11 mouse cellular contexts compared by ENCODE assay signal in the genomic region with DNA sequence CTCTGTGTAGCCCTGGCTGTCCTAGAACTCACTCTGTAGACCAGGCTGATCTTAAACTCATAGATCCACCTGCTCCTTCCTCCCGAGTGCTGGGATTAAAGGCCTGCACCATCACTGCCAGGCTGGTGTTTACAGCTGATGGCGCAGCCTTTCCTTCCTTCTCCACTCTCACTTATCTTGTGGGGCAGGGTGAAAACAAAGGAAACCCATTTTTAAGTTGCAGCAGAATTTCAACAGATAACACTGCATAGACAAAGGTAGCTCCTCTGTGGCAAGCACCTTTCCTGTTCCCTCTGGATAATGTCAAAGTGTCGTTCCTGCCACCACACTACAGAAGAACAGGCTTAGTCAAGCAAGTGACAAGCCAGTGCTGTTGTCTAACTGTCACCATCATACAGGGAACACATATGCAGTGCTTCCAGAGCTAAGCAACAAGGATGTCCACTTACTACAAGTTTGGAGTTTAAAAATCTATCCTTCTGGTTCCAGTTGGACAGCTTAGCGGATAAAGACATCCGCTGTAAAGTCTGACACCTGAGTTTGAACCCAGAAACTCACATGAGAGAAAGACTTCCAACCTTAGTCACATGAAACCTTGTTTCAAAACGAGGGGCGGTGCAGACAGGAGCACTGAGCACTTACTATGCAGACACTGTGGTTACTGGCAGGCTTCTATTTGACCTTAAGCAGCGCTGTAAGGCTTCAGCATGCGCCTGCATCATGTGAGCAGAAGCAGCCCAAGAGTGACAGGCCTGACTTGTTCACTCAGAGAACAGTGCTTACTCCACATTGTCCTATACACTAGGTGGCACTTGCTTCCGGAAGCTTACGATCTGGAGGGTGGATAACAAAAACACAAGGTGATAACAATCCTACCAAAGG. TPM values are rescaled to one million over a fixed set of nuclear protein-coding genes. Genes with fewer than 3 reads are reported as not detected.
A peak's percentile ranks its signal among the peaks of the same experiment; 100 is the strongest.
DNase-seq lines count a peak whose midpoint lies in the region; ATAC-seq and TF ChIP-seq lines count a peak whose summit lies in the region.
"Had no signal": no experiment of that assay in that cellular context is flagged by ENCODE, and none has a peak within 500 bp of the region (broad histone marks: within the 10 kb centered on the region; RNA-seq: fewer than 3 reads in every experiment).

No protein-coding gene starts in this region.

- 67% methylated on average over 11 of the region's 11 CpGs for WGBS in liver, embryonic 11.5 days
- WGBS in heart, embryonic 16.5 days: 49% methylated on average over 11 of the region's 11 CpGs
- 39% methylated on average over 11 of the region's 11 CpGs for WGBS in small intestine, adult 2 months

- ATAC-seq in liver, embryonic 11.5 days (replicated peaks; ENCODE audit: low FRiP score): no peak
- peak; percentile 69; the same call in 1 of the 2 replicates for ATAC-seq in heart, embryonic 16.5 days (replicated peaks; ENCODE audit: extremely low read depth, insufficient read depth, low FRiP score)
- ATAC-seq: forebrain, embryonic 15.5 days had no signal

- TF ChIP-seq CTCF in small intestine, adult 2 months (IDR thresholded peaks at IDR 0.05; ENCODE audit: extremely low read depth, insufficient read length, insufficient replicate concordance, low read depth, low read length): no peak

- H3K9ac ChIP-seq in liver, embryonic 11.5 days (ENCODE audit: low read depth, low read length): no peak overlapping the region
- H3K9ac ChIP-seq in heart, embryonic 16.5 days (ENCODE audit: low read length): no peak overlapping the region
- H3K9ac ChIP-seq: forebrain, embryonic 15.5 days; stomach, embryonic 15.5 days had no signal

- no peaks in the 10 kb centered on the region for H3K9me3 ChIP-seq in liver, embryonic 11.5 days (ENCODE audit: control insufficient read depth, low read length)
- no peaks in the 10 kb centered on the region for H3K9me3 ChIP-seq in heart, embryonic 16.5 days (replicated peaks; ENCODE audit: control insufficient read depth, low read length)
- H3K9me3 ChIP-seq: forebrain, embryonic 15.5 days; stomach, embryonic 15.5 days had no signal

- H3K36me3 ChIP-seq in liver, embryonic 11.5 days (ENCODE audit: control insufficient read depth, insufficient read depth, low read length): peaks cover 12% of the 10 kb centered on the region; the same call in 1 of the 2 replicates
- H3K36me3 ChIP-seq in heart, embryonic 16.5 days (ENCODE audit: control insufficient read depth, insufficient read depth): peaks cover 20% of the 10 kb centered on the region
- H3K36me3 ChIP-seq in small intestine, adult 2 months (ENCODE audit: control insufficient read depth, insufficient read depth, low read length): peaks cover 28% of the 10 kb centered on the region

- H3K4me1 ChIP-seq in liver, embryonic 11.5 days (replicated peaks; ENCODE audit: control insufficient read depth, insufficient read depth, low read length): peaks cover 20% of the 10 kb centered on the region
- H3K4me1 ChIP-seq in heart, embryonic 16.5 days (ENCODE audit: control insufficient read depth, insufficient read depth, low read length): peaks cover 21% of the 10 kb centered on the region
- peaks cover 27% of the 10 kb centered on the region for H3K4me1 ChIP-seq in small intestine, adult 2 months (ENCODE audit: control insufficient read depth, insufficient read depth, insufficient read length, low read length)
- H3K4me1 ChIP-seq: forebrain, embryonic 15.5 days; stomach, embryonic 15.5 days had no signal

- H3K27ac ChIP-seq in liver, embryonic 11.5 days (ENCODE audit: low read depth, low read length): 0 out of 2 replicates have a peak overlapping the region, but pooled peaks have one; percentile 2
- peak overlapping the region; percentile 57 for H3K27ac ChIP-seq in heart, embryonic 16.5 days (ENCODE audit: low read length)
- peak overlapping the region; percentile 64 for H3K27ac ChIP-seq in small intestine, adult 2 months (ENCODE audit: insufficient read depth, low read depth, low read length)
- H3K27ac ChIP-seq: forebrain, embryonic 15.5 days; macrophage; stomach, embryonic 15.5 days had no signal

- TF ChIP-seq POLR2A in small intestine, adult 2 months (IDR thresholded peaks at IDR 0.05; ENCODE audit: low read depth, low read length): no peak

- no peak for DNase-seq in liver, embryonic 11.5 days (ENCODE audit: low spot score)
- DNase-seq in liver: no peak
- peak; percentile 20 for DNase-seq in kidney, postnatal 10 days
- DNase-seq in thymus, postnatal 4 days: no peak
- DNase-seq in thymus, postnatal 10 days (ENCODE audit: low spot score in 2 of 2): no peak
- DNase-seq: cerebellum, adult 8-10 months had no signal

- no peaks in the 10 kb centered on the region for H3K27me3 ChIP-seq in liver, embryonic 11.5 days (replicated peaks; ENCODE audit: control insufficient read depth, insufficient read depth, low read length)
- no peaks in the 10 kb centered on the region for H3K27me3 ChIP-seq in heart, embryonic 16.5 days (ENCODE audit: control insufficient read depth, insufficient read depth, low read length)
- H3K27me3 ChIP-seq in small intestine, adult 2 months (ENCODE audit: control insufficient read depth, insufficient read depth, low read length): no peaks in the 10 kb centered on the region
- H3K27me3 ChIP-seq: forebrain, embryonic 15.5 days; stomach, embryonic 15.5 days had no signal

- H3K4me2 ChIP-seq in liver, embryonic 11.5 days: no peak overlapping the region
- no peak overlapping the region for H3K4me2 ChIP-seq in heart, embryonic 16.5 days (ENCODE audit: low read depth, low read length)
- H3K4me2 ChIP-seq: forebrain, embryonic 15.5 days; stomach, embryonic 15.5 days had no signal

- H3K4me3 ChIP-seq in liver, embryonic 11.5 days (ENCODE audit: low read depth, low read length): no peak overlapping the region
- no peak overlapping the region for H3K4me3 ChIP-seq in heart, embryonic 16.5 days (ENCODE audit: low read length)
- no peak overlapping the region for H3K4me3 ChIP-seq in small intestine, adult 2 months (ENCODE audit: low read depth, low read length)
- H3K4me3 ChIP-seq: forebrain, embryonic 15.5 days; stomach, embryonic 15.5 days had no signal

RNA-seq across cellular contexts. Expression of gene Stx12, which starts 10.6 kb away (rescaled TPM):
- polyA plus RNA-seq in liver, embryonic 11.5 days (2014; fragmentation: Nextera tagmentation; extraction: Ambion mirVana): 33.1 and 34.9 TPM in 2 replicates
- polyA plus RNA-seq in heart, embryonic 16.5 days (2015; fragmentation: Nextera tagmentation; extraction: Ambion mirVana): 53.5 and 56.9 TPM in 2 replicates
- polyA plus RNA-seq in small intestine, adult 2 months (2012; rRNA removed): 8.6 and 18.9 TPM in 2 replicates

RNA-seq across cellular contexts. Expression of gene Ppp1r8, which starts 30.8 kb away (rescaled TPM):
- polyA plus RNA-seq in liver, embryonic 11.5 days (2014; fragmentation: Nextera tagmentation; extraction: Ambion mirVana): 44.0 and 50.5 TPM in 2 replicates
- polyA plus RNA-seq in heart, embryonic 16.5 days (2015; fragmentation: Nextera tagmentation; extraction: Ambion mirVana): 37.1 and 42.9 TPM in 2 replicates
- polyA plus RNA-seq in small intestine, adult 2 months (2012; rRNA removed): 8.0 and 15.6 TPM in 2 replicates

RNA-seq across cellular contexts. Expression of gene Fam76a, which starts 48.6 kb away (rescaled TPM):
- 27.8 and 32.2 TPM in 2 replicates for polyA plus RNA-seq in liver, embryonic 11.5 days (2014; fragmentation: Nextera tagmentation; extraction: Ambion mirVana)
- polyA plus RNA-seq in heart, embryonic 16.5 days (2015; fragmentation: Nextera tagmentation; extraction: Ambion mirVana): 41.5 and 46.2 TPM in 2 replicates
- 3.4 and 10.7 TPM in 2 replicates for polyA plus RNA-seq in small intestine, adult 2 months (2012; rRNA removed)

Comparison
In these comparisons a context has a peak if more than half of its experiments do, and no peak if none do; other contexts are left out.
1. H3K27ac ChIP-seq: peak in every context shown above with its lines; median percentile 64 in small intestine, adult 2 months; 57 in heart, embryonic 16.5 days; 2 in liver, embryonic 11.5 days.